Mouse (Mus musculus): ENCODE data around the gene Tprg. TPM values are rescaled to one million over a fixed set of nuclear protein-coding genes. Genes with fewer than 3 reads are reported as not detected.

The Tprg gene
- total RNA-seq, 1 experiment from 2014 or later, result not detected

DNA sequence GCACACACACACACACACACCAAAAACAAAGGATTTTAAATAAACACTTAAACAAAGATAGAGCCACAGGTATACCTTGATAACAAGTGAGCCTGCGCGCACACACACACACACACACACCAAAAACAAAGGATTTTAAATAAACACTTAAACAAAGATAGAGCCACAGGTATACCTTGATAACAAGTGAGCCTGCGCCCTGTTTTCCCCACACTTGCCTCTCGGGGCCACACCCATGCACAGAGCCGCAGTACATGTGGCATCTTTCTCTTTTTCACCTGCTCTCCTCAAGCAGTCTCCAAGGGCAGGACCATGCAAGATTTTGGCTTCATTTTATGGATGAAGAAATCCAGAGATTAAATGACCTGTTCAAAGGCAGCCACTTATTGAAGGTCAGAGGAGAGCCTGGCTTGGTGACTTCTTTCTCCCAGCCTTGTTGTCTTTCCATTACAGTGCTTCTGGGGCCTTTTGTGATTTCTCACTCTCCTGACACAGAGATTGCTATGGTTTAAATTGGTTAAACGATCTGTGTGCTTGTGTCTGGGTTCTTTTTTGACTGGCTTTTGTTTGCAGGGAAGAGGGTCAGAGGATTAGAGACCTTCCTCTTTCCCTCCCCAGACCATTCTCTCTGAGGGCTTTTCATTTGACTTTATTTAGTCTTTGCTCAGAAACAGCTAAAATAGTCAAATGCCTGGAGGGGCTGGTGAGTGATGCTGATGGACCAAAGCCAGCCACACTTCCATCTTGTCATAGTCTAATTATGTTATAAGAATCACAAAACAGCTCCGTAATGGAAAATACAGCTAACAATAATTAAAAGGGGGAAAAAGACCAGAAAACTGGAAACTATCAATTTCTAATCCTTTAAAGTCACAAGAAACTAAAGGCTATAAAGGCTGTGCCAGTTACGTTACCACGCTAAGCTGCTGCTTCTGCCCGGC, 46.9 kb downstream of the Tprg start:
- no peak for DNase-seq

DNA sequence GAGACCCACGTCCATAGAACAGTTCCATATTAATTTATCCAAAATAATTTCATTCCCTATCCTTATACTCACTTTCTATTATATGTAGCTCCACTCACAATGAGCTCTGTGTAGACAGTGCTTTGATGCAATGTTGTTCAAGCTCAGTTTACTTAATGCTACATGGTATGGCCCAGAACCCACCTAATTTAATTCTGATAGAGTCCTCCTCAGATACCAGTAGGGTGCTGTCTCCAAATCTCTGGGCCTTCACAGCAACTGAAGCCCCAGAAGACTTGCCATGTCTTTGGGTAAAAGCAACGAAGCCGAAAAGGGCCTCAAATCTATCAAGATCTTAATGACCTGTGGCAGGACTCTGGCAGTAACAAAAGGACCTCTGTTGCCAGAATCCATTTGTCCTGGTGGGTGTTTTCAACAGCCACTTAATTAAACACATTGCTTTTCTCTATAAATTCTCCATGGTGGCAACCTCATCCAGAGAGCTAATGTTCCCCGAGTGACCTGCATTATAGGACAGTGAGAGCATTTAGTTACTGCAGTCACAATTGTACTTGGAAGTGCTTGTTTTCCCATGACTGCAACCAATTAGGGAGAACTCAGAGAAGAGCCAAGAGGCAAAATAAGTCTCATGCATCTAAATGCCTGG, 48.6 kb downstream of the Tprg start:
- no peak for DNase-seq

DNA sequence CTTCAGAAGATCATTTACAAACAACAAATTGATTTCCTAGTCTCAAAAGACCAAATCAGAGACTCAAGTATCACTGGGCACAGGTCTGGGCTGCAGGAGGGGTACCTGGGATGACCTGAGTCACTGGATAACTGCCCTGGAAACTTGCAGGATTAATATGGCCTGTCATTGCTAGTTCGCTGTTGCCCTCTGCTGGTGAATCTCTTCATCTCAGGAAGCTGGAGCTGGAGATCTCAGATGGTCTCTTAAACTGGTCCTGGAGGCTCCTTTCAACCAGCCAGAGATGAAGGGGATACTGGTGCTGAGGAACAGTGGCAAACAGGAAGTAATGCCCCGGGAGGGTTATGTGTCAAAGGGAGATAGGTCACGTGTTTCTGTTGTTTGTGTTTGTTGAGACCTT, 63.0 kb downstream of the Tprg start:
- peak; percentile 61 for DNase-seq

DNA sequence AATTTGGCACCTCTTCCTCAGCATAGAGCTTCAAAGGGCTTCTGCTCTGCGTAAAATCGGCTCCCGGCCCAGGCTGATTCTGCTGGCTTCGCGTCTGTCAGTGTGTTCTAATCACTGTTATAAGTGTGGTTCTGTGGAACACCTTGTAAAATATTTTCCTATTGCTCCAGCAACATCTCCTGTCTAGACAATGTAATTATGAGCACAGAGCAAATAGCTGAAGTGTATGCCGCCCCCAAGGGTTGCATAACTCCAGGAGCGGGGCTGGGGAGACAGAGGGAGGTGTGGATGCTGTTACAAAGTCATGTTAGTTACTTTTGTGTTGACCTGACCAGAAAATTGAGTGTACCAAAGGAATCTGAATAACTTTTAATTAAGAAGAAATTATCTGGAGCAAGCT, 81.2 kb downstream of the Tprg start:
- DNase-seq, result no peak

DNA sequence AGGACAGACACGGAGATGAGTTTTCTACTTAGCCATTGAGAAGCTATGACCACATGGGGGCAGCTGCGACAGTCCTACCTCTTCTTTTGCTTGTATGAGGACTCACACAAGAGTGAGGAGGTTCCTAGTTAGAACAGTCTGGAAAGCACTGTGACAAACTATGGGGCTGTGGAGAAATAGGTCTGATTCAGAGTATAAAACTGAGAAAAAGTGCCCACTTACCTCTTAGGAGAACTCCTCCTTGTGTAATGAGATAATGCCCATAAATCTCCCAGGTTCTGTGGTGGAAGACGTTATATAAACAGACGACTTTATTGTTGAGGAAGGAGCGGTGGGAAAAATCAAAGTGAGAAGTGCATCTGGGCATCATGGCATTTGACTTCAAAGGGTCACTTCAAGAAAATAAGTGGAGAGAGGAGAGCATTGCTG, 83.4 kb downstream of the Tprg start:
- no peak for DNase-seq

DNA sequence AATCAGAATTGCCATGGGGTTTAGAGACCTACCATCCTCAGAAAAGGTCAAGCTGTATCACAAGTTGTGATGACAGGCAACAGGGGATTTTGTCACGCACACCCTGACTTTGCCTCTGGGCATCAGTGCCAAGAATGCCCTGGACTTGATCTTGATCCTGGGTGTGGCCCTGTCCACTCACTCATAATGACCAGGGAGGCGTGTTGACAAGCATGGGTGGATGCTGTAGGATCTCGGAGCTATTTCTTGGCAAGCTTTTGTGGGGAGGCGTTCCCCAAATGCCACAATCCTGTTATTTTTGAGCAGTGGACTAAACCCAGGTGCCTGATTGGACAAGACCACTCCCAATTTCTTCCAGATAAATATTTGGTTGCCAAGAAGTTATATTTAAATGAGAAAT, 87.5 kb downstream of the Tprg start:
- DNase-seq, result no peak

- DNase-seq, result no peak
Measured at GRCm38 (mm10) chr16:25374775-25375174, 88.2 kb downstream of the Tprg start.

- DNase-seq, result peak; percentile 60
Measured at GRCm38 (mm10) chr16:25376720-25377373, 90.2 kb downstream of the Tprg start.

- no peak for DNase-seq
Measured at GRCm38 (mm10) chr16:25377695-25378094, 91.1 kb downstream of the Tprg start.

DNA sequence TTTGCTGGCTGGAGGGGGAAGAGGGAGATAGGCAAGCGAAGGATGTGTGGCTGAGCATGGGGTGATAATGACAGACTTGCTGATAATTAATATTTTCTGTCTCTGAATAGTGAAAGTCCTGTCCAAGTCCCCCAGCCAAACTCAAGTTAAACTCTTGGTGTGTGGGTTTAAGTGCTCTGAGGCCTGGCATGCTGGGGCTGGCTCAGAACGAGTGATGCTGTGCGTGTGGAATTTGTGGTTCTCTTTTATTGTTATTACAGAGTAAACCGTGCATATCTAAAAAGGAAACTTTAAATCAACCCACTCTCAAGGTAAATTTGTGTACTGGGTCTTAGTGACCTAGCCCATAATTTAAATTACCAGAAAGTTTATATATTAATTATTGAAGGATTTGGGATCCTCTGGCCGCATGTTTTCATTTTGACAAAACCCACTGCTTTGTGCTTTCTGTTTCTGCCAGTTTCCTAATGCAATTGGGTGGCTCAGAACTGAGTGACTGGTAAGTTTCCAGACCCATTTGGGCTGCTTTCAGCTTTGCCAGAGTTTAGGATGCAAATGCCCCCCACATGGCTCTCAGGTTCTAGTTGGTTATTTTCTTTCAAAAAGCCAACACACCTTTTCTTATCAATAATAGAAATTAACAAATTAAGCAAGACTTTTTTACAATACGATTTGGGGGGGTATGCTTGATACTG, 99.0 kb downstream of the Tprg start:
- DNase-seq, result no peak

GRCm38 (mm10) chr16:25394676-25395075, 108.1 kb downstream of the Tprg start:
- no peak for DNase-seq

DNA sequence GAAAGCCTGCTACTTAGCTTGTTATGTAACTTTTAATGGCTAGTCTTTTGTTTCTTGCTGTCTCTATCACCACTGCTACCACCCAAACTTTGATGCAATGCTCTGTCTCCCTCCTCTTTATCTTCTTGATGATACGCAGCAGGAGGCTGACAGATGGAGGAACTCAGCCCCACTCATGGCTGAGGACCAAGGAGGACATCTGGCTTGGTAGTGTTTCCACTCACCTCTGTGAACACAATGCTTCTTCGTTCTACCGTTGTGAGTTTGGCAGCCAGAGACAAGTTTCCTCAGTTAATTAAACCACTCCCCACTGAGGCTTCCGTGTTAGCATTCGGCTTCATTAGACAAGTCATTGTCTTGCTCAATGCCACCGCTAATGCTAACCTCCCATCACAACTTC, 117.5 kb downstream of the Tprg start:
- DNase-seq, result no peak

- DNase-seq, result no peak
Measured at GRCm38 (mm10) chr16:25407204-25407886, 120.7 kb downstream of the Tprg start.

- DNase-seq, result no peak
Measured at GRCm38 (mm10) chr16:25408032-25408431, 121.4 kb downstream of the Tprg start.

- DNase-seq, result no peak
Measured at GRCm38 (mm10) chr16:25411307-25411706, 124.7 kb downstream of the Tprg start.

GRCm38 (mm10) chr16:25413885-25414284, 127.3 kb downstream of the Tprg start:
- DNase-seq, result no peak

DNA sequence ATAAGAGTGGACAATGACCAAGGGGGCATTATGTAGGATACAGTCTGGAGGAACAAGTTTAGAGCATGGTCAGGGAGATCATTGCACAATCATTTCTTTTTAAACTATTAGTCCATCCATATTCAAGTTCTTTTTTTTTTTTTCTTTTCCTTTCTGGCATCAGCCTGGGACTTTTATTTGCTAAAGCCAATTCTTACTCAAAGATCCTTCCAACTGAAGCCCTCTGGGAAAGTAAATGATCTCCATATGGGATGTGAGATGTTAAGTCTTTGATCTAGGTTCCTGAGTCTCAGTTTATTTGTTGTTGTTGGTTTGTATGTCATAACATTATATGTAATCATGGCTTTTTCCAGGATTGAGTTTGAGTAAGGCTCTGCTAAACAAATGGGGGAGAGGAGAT, 128.6 kb downstream of the Tprg start:
- no peak for DNase-seq

DNA sequence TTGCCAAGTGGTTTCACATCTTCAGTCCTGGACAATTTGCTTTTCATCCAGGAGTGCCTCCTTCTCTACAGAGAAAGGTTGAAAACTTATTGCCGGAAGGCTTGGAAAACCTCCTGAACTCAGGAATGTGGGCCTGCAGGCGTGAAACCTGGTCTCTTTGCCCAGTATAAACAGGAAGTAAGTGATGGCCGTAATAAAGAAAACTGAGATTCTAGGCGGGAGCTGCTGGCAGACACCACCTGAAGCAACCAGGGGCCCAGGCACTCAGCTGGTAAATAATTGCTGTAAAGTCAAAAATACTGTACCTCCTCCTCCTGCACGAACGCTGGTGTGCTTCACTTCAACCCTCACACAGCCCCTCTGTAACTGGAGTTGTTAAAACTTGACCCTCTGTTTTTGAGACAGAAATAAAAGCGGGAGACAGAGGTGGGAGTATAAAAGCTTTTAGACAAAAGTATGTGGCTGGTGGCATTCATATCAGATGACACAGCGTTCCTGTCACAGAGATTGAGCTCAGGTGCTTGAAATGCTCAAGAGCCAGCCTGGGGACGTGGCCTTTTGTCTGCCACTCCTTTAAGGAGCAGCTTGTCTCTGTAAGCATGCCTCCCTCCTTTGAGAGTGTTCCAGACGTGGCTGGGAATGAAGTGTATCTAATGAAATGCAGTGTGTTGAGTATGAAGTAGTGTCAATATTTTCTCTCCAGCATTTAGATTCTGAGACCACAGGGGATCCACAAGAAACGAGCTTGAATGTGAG, 131.4 kb downstream of the Tprg start:
- DNase-seq, result no peak

DNA sequence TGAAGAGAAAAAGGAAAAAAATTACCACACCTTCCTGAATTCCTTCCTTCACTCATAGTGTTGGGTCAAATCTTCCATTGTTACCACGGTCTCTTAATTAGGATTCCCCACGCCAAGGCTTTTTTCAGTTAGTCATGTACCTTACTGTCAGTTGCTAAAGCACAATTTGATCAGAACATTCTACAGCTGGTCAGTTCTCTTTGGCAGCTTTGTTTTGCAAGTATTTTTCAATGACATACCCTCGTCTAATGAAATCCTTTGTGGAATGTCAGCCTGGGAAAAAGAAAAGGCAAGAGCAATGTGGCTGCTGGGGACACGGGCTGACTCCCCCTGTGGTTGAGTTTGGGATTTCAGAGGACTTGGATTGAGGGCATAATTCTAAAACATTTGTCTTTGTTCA, 136.4 kb downstream of the Tprg start:
- DNase-seq, result no peak

- DNase-seq, result no peak
Measured at GRCm38 (mm10) chr16:25424001-25424400, 137.4 kb downstream of the Tprg start.

DNA sequence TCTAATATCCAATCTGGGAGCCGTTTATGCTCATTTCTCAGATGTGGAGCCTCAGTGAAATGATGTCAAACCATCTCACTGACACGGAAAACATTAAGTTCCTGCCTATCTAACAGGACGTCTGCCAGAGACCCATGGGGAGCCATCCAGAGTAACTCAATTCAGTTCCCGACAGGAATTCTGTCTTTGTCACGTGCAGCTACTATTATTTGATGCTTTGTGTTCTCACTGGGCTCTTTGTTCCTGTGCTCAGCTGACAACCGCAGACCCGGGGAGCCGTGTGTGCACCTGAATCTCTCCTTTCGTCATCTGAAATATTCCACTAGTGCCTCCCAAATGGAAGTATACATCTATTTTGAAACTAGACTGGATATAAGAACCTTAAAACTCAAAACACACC, 138.3 kb downstream of the Tprg start:
- DNase-seq, result no peak

Data from adrenal gland, postnatal 25 days (tissue).